Mouse (Mus musculus) adipocyte (in vitro differentiated cells): Measurements from ENCODE around the gene Filip1l.

Source experiments
- DNase-seq: peaks from one replicate; pipeline ENCODE4 v3.0.0-alpha.2; 2016; ENCODE audit warnings: low spot score

Filip1l gene

GRCm38 (mm10) chr16:57433671-57434070, 80.8 kb downstream of the Filip1l start:
- DNase-seq, result no peak

- no peak for DNase-seq
These were observed 81.7 kb downstream of the Filip1l start for GRCm38 (mm10) chr16:57434640-57435039.

GRCm38 (mm10) chr16:57437523-57438287, 84.8 kb downstream of the Filip1l start:
- no peak for DNase-seq

- DNase-seq, result peak; percentile 53
These were observed 85.4 kb downstream of the Filip1l start for GRCm38 (mm10) chr16:57438288-57438685.

GRCm38 (mm10) chr16:57439206-57439605, 86.3 kb downstream of the Filip1l start:
- DNase-seq, result no peak

GRCm38 (mm10) chr16:57440706-57441437, 88.0 kb downstream of the Filip1l start:
- no peak for DNase-seq

- DNase-seq, result peak; percentile 26
These were observed 92.5 kb downstream of the Filip1l start for GRCm38 (mm10) chr16:57445096-57446094.

- DNase-seq, result peak; percentile 47
These were observed 100.1 kb downstream of the Filip1l start for GRCm38 (mm10) chr16:57453009-57453408.

GRCm38 (mm10) chr16:57454106-57454763, 101.3 kb downstream of the Filip1l start:
- no peak for DNase-seq

GRCm38 (mm10) chr16:57455573-57455972, 102.7 kb downstream of the Filip1l start:
- DNase-seq, result peak; percentile 34

GRCm38 (mm10) chr16:57456003-57456402, 103.1 kb downstream of the Filip1l start:
- DNase-seq, result no peak

GRCm38 (mm10) chr16:57465386-57465913, 112.6 kb downstream of the Filip1l start:
- no peak for DNase-seq

- DNase-seq, result no peak
These were observed 116.4 kb downstream of the Filip1l start for GRCm38 (mm10) chr16:57469301-57469700.

GRCm38 (mm10) chr16:57469869-57470268, 117.0 kb downstream of the Filip1l start:
- no peak for DNase-seq

- no peak for DNase-seq
These were observed 117.5 kb downstream of the Filip1l start for GRCm38 (mm10) chr16:57470286-57470830.

GRCm38 (mm10) chr16:57471071-57471470, 118.2 kb downstream of the Filip1l start:
- DNase-seq, result no peak

GRCm38 (mm10) chr16:57473415-57474085, 120.7 kb downstream of the Filip1l start:
- DNase-seq, result no peak

GRCm38 (mm10) chr16:57478451-57478850, 125.6 kb downstream of the Filip1l start:
- peak; percentile 40 for DNase-seq

- DNase-seq, result no peak
These were observed 126.9 kb downstream of the Filip1l start for GRCm38 (mm10) chr16:57479776-57480175.

- no peak for DNase-seq
These were observed 129.4 kb downstream of the Filip1l start for GRCm38 (mm10) chr16:57482264-57482663.
